Mouse (Mus musculus) myocyte (in vitro differentiated cells): ENCODE measurements around the gene Ctsl. TPM values are rescaled to one million over a fixed set of nuclear protein-coding genes. Genes with fewer than 3 reads are reported as not detected.
A peak's percentile ranks its signal among the peaks of the same experiment; 100 is the strongest.

Experiments used
- H3K27me3 ChIP-seq: one replicate; pipeline ENCODE4 v1.6.1; 2011; ENCODE audit not compliant: control insufficient read depth, insufficient read depth, insufficient read length
- H3K36me3 ChIP-seq: one replicate; pipeline ENCODE4 v1.6.1; 2011; ENCODE audit not compliant: control insufficient read depth, insufficient read depth
- H3K4me2 ChIP-seq: one replicate; pipeline ENCODE4 v1.6.1; 2011; ENCODE audit warnings: low read depth, control low read depth
- H3K4me3 ChIP-seq: one replicate; pipeline ENCODE4 v1.5.1; 2011; ENCODE audit warnings: mild to moderate bottlenecking, control low read depth, moderate library complexity
- H3K79me2 ChIP-seq: one replicate; pipeline ENCODE4 v1.6.1; 2011; ENCODE audit not compliant: control insufficient read depth, insufficient read depth
- H3ac ChIP-seq: one replicate; pipeline ENCODE4 v1.6.1; 2011; ENCODE audit not compliant: control insufficient read depth, insufficient read length
- CEBPB ChIP-seq: IDR thresholded peaks from 2 replicates; pipeline ENCODE4 v1.6.1; 2011; ENCODE audit warnings: mild to moderate bottlenecking, moderate library complexity; ENCODE audit not compliant: poor library complexity, insufficient read depth, severe bottlenecking
- E2F4 ChIP-seq: IDR thresholded peaks from one replicate; pipeline ENCODE4 v1.6.1; 2011; ENCODE audit warnings: mild to moderate bottlenecking, control low read depth, moderate library complexity; ENCODE audit not compliant: insufficient read depth
- MAX ChIP-seq: IDR thresholded peaks from one replicate; pipeline ENCODE4 v1.6.1; 2011; ENCODE audit warnings: low read depth, mild to moderate bottlenecking, control low read depth
- MYOD1 ChIP-seq, 3 experiments: IDR thresholded peaks; one replicate each; pipeline ENCODE4 v1.6.1; 2011; ENCODE audit warnings: control low read depth in 2 of 3, low read depth in 2 of 3, mild to moderate bottlenecking in 2 of 3, moderate library complexity in 1 of 3; ENCODE audit not compliant: insufficient read length in 2 of 3, control insufficient read depth in 1 of 3
- MYOG ChIP-seq, 3 experiments: IDR thresholded peaks; one replicate each; pipeline ENCODE4 v1.6.1; 2011; ENCODE audit warnings: control low read depth in 2 of 3, low read depth in 2 of 3, mild to moderate bottlenecking in 2 of 3; ENCODE audit not compliant: insufficient read length in 2 of 3, control insufficient read depth in 1 of 3, insufficient read depth in 1 of 3
- POLR2A ChIP-seq: IDR thresholded peaks from one replicate; pipeline ENCODE4 v1.6.1; 2011; ENCODE audit warnings: low read depth, mild to moderate bottlenecking, control low read depth, moderate library complexity; ENCODE audit not compliant: insufficient read length
- POLR2AphosphoS2 ChIP-seq: IDR thresholded peaks from one replicate; pipeline ENCODE4 v1.6.1; 2011; ENCODE audit warnings: low read depth, control low read depth; ENCODE audit not compliant: insufficient read length
- REST ChIP-seq: IDR thresholded peaks from one replicate; pipeline ENCODE4 v1.6.1; 2011; ENCODE audit warnings: mild to moderate bottlenecking, control low read depth, moderate library complexity; ENCODE audit not compliant: insufficient read depth, insufficient read length
- SRF ChIP-seq: IDR thresholded peaks from one replicate; pipeline ENCODE4 v1.6.1; 2011; ENCODE audit warnings: low read depth; ENCODE audit not compliant: control insufficient read depth, insufficient read length
- TCF12 ChIP-seq: IDR thresholded peaks from one replicate; pipeline ENCODE4 v1.6.1; 2011; ENCODE audit warnings: mild to moderate bottlenecking, control low read depth; ENCODE audit not compliant: poor library complexity, insufficient read depth, severe bottlenecking
- TCF3 ChIP-seq: IDR thresholded peaks from one replicate; pipeline ENCODE4 v1.6.1; 2011; ENCODE audit warnings: low read depth, control low read depth; ENCODE audit not compliant: insufficient read length
- USF1 ChIP-seq: IDR thresholded peaks from one replicate; pipeline ENCODE4 v1.6.1; 2011; ENCODE audit warnings: low read depth, mild to moderate bottlenecking, control low read depth, moderate library complexity
- polyA plus RNA-seq: library from polyadenylated mRNA; unstranded; fragments of >200 nt; fragmentation: generic; extraction: Trizol; gene quantifications from one replicate; pipeline ENCODE4 v1.2.1, GENCODE M21; 2012; ENCODE audit warnings: missing spikeins

The Ctsl gene
- polyA plus RNA-seq, 1 experiment, result 778 TPM

- Histone ChIP-seq H3K4me3 (peak overlapping the region; percentile 98), H3K4me2 (peak overlapping the region; percentile 83), H3K36me3 (peaks cover 41% of the 10 kb centered on the region), H3K27me3 (no peaks in the 10 kb centered on the region), H3ac (no peak overlapping the region), H3K79me2 (peaks cover 34% of the 10 kb centered on the region)
- no peak for TF ChIP-seq MYOG (IDR thresholded peaks at IDR 0.05; ENCODE audit: control insufficient read depth in 1 of 3, insufficient read depth in 1 of 3, insufficient read length in 2 of 3, low read depth in 2 of 3)
- TF ChIP-seq E2F4, result no peak
- no peak for TF ChIP-seq USF1
- no peak for TF ChIP-seq REST
- no peak for TF ChIP-seq POLR2A
- TF ChIP-seq CEBPB, result no peak
- no peak for TF ChIP-seq TCF3
- no peak for TF ChIP-seq MAX
- TF ChIP-seq POLR2AphosphoS2, result no peak
- no peak for TF ChIP-seq SRF
- no peak for TF ChIP-seq TCF12
- no peak for TF ChIP-seq MYOD1 (IDR thresholded peaks at IDR 0.05; ENCODE audit: control insufficient read depth in 1 of 3, insufficient read length in 2 of 3, low read depth in 2 of 3)
These were observed 3.1 kb downstream of the Ctsl start for GRCm38 (mm10) chr13:64367615-64368014.

- Histone ChIP-seq H3K4me3 (no peak overlapping the region), H3ac (no peak overlapping the region), H3K36me3 (peaks cover 47% of the 10 kb centered on the region), H3K79me2 (peaks cover 34% of the 10 kb centered on the region), H3K27me3 (no peaks in the 10 kb centered on the region), H3K4me2 (peak overlapping the region; percentile 32)
- TF ChIP-seq POLR2A (no peak), TCF3 (no peak), SRF (no peak), MYOD1 (IDR thresholded peaks at IDR 0.05; ENCODE audit: control insufficient read depth in 1 of 3, insufficient read length in 2 of 3, low read depth in 2 of 3) (no peak), CEBPB (no peak)
These were observed 5.4 kb downstream of the Ctsl start for GRCm38 (mm10) chr13:64365326-64365725.

- H3K4me3 ChIP-seq, result no peak overlapping the region
- H3K79me2 ChIP-seq, result peaks cover 25% of the 10 kb centered on the region
- TF ChIP-seq MYOD1 (IDR thresholded peaks at IDR 0.05; ENCODE audit: control insufficient read depth in 1 of 3, insufficient read length in 2 of 3, low read depth in 2 of 3) (no peak), TCF12 (no peak), MYOG (IDR thresholded peaks at IDR 0.05; ENCODE audit: control insufficient read depth in 1 of 3, insufficient read depth in 1 of 3, insufficient read length in 2 of 3, low read depth in 2 of 3) (no peak), REST (no peak), TCF3 (no peak), USF1 (no peak), MAX (no peak), E2F4 (no peak), SRF (no peak), CEBPB (no peak), POLR2AphosphoS2 (no peak), POLR2A (no peak)
- H3K27me3 ChIP-seq, result no peaks in the 10 kb centered on the region
- peaks cover 47% of the 10 kb centered on the region for H3K36me3 ChIP-seq
- H3K4me2 ChIP-seq, result no peak overlapping the region
- H3ac ChIP-seq, result no peak overlapping the region
These were observed 6.4 kb downstream of the Ctsl start for GRCm38 (mm10) chr13:64364258-64364657.

GRCm38 (mm10) chr13:64362139-64362538 lies 8.6 kb downstream of the Ctsl start:
- Histone ChIP-seq H3K36me3 (peaks cover 47% of the 10 kb centered on the region), H3K4me2 (no peak overlapping the region)

DNA sequence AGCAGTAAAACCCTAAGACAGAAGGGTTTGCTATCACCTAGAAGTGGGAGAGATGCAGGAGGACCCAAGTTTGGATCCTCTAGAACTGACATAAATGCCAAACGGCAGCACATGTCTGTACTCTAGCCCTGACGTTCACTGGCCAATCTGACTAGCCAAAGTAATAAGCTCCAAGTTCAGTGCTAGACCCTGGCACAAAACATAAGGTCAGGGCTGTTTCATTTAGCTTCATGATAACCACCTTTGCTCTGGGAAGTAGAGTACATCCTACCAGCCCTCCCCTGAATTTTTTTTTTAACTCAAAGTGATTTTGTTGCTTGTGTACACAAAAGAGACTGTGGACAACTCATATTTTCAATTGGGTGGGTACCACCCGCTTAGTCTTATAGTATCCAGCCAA lies 9.7 kb downstream of the Ctsl start:
- H3K4me3 ChIP-seq, result no peak overlapping the region
- H3K27me3 ChIP-seq, result no peaks in the 10 kb centered on the region
- TF ChIP-seq TCF12, result no peak
- TF ChIP-seq MAX, result no peak
- TF ChIP-seq MYOD1 (IDR thresholded peaks at IDR 0.05; ENCODE audit: control insufficient read depth in 1 of 3, insufficient read length in 2 of 3, low read depth in 2 of 3), result no peak
- no peak for TF ChIP-seq SRF
- no peak for TF ChIP-seq CEBPB
- H3K36me3 ChIP-seq, result peaks cover 38% of the 10 kb centered on the region
- no peak overlapping the region for H3K4me2 ChIP-seq
- H3K79me2 ChIP-seq, result no peaks in the 10 kb centered on the region
- no peak overlapping the region for H3ac ChIP-seq

More at GRCm38 (mm10) chr13:64362139-64362538, 8.6 kb downstream of the Ctsl start:
- H3K27me3 ChIP-seq, result no peaks in the 10 kb centered on the region
- peaks cover 8% of the 10 kb centered on the region for H3K79me2 ChIP-seq
- H3K4me3 ChIP-seq, result no peak overlapping the region
- peak; percentile 74 for TF ChIP-seq POLR2AphosphoS2
- no peak for TF ChIP-seq E2F4
- no peak overlapping the region for H3ac ChIP-seq
